ENCODE assay signal across 8 mouse cellular contexts in genomic region chr16:14409776-14410175, GRCm38 (mm10).
"Had no signal": no experiment of that assay in that cellular context is flagged by ENCODE, and none has a peak within 500 bp of the region (broad histone marks: within the 10 kb centered on the region; RNA-seq: fewer than 3 reads in every experiment).

No protein-coding gene starts in this region.

- H3K4me3 ChIP-seq: limb, embryonic 15.5 days; liver, embryonic 12.5 days; midbrain, embryonic 12.5 days had no signal

- H3K27ac ChIP-seq: limb, embryonic 15.5 days; liver, embryonic 12.5 days; midbrain, embryonic 12.5 days had no signal

- H3K9me3 ChIP-seq: limb, embryonic 15.5 days; liver, embryonic 12.5 days; midbrain, embryonic 12.5 days had no signal

- H3K4me1 ChIP-seq: limb, embryonic 15.5 days; liver, embryonic 12.5 days; midbrain, embryonic 12.5 days had no signal

- H3K27me3 ChIP-seq: limb, embryonic 15.5 days; liver, embryonic 12.5 days; midbrain, embryonic 12.5 days had no signal

- DNase-seq: lung, embryonic 14.5 days; lung, postnatal 10 days; lung, postnatal 4 days; right cerebral cortex, postnatal 14 days; thymus, postnatal 36 days had no signal

- H3K9ac ChIP-seq: limb, embryonic 15.5 days; liver, embryonic 12.5 days; lung, embryonic 14.5 days; midbrain, embryonic 12.5 days had no signal

- ATAC-seq: liver, embryonic 12.5 days had no signal
